Mouse (Mus musculus) erythroblast, embryonic 14.5 days (primary cell): ENCODE measurements around the gene Carnmt1.

ENCODE experiments used
- GATA1 ChIP-seq: IDR thresholded peaks from 2 replicates; pipeline ENCODE4 v1.6.1; 2012; ENCODE audit warnings: low read length, inconsistent platforms, mixed read lengths
- TAL1 ChIP-seq: IDR thresholded peaks from 3 replicates; pipeline ENCODE4 v1.6.1; 2012; ENCODE audit warnings: low read length, inconsistent platforms, mixed read lengths

DNA sequence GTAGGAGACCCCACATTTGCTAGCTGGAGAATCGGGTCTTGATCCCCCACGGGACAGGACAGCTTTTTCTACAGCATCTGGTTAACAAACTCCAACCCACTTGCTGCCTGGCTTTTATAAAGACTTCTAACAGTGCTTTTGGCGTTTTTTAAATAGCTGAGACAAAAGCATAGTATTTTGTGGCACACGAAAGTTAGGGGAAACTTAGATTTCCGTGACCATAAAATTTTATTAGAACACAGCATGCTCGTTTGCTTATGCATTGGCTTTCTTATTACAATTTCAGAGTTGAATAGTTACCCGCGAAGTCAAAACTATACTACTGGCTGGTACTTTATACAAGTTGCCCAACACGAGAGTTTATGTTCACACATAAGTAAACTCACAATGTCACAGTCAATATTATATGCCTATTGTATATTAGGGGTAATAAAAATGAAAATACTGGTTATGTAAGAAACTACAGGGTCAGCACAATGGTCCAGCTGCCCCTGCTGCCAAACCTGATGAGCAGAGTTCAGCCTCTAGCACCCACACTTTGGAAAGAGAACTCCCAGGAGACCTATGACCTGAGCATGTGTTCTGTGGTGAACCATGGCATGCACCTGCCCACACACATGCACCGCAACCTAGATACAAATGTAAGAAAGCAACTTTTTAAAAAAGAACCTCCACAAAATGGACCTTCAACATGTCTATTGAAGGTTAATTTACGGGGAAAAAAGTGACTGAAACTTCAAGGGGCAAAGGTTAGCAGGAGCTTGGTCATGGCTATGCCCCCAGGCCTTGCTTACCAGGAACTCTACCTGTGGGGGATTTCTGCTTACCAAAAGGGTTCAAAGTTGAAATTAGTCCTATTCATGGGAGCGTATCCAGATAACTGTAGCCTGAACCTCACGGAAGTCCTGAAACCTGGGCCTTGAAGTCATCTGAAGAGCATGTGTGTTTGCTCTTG is 38.1 kb upstream of the Carnmt1 start:
- TF ChIP-seq GATA1 = no peak
- no peak for TF ChIP-seq TAL1
